Mouse (Mus musculus): ENCODE measurements at regions not wholly inside any gene's neighbourhood (a gene's known extent, or its start where the extent isn't known, plus 50 kb on each side); places are given as distances from the start of the nearest gene placed in this dataset.
A peak's percentile ranks its signal among the peaks of the same experiment; 100 is the strongest.

GRCm38 (mm10) chrX:51913247-51913646, 59.3 kb downstream of the 1700080O16Rik start:
- Histone ChIP-seq H3K4me2 (ENCODE audit: low read depth, low read length, poor library complexity, severe bottlenecking) (no peak overlapping the region), H3K9ac (replicated peaks; ENCODE audit: low read length, poor library complexity, severe bottlenecking) (no peak overlapping the region), H3K27me3 (ENCODE audit: insufficient read depth, low read length) (no peaks in the 10 kb centered on the region), H3K36me3 (ENCODE audit: insufficient read depth, low read length) (no peaks in the 10 kb centered on the region), H3K4me1 (ENCODE audit: insufficient read depth, low read length) (no peaks in the 10 kb centered on the region), H3K27ac (ENCODE audit: low read depth, low read length) (no peak overlapping the region), H3K4me3 (ENCODE audit: low read depth, low read length) (no peak overlapping the region), H3K9me3 (ENCODE audit: low read length) (no peaks in the 10 kb centered on the region)
- peak; percentile 82 for TF ChIP-seq CTCF (IDR thresholded peaks at IDR 0.05)
- ATAC-seq (ENCODE audit: low FRiP score) (peak; percentile 72; the same call in 1 of the 2 replicates), DNase-seq (ENCODE audit: low spot score) (peak; percentile 89)
- 26% methylated on average over 4 of the region's 4 CpGs for WGBS

DNA sequence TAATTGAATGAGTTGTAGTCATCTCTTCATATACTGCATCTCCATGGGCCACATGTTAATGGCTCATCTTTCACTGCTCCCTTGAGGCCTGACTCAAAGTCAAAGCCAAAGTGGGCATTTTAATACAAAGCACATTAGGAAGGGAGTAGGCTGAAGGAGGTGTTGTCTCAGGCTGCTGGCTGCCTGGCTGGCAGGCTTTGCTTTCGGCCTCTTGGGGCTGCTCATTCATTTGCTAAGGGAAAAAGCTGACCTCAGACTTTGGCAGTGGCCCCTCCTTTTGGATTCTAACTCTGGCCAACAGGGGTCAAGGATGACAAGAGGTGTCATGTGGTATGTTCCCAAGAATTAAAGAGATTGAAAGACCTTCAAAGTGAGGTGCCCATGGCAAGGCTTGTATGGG, 61.0 kb downstream of the 1700080O16Rik start:
- Histone ChIP-seq H3K9ac (replicated peaks; ENCODE audit: low read length, poor library complexity, severe bottlenecking) (no peak overlapping the region), H3K4me3 (ENCODE audit: low read depth, low read length) (no peak overlapping the region), H3K9me3 (ENCODE audit: low read length) (no peaks in the 10 kb centered on the region), H3K27ac (ENCODE audit: low read depth, low read length) (no peak overlapping the region), H3K27me3 (ENCODE audit: insufficient read depth, low read length) (no peaks in the 10 kb centered on the region), H3K4me2 (ENCODE audit: low read depth, low read length, poor library complexity, severe bottlenecking) (no peak overlapping the region), H3K4me1 (ENCODE audit: insufficient read depth, low read length) (no peaks in the 10 kb centered on the region), H3K36me3 (ENCODE audit: insufficient read depth, low read length) (no peaks in the 10 kb centered on the region)
- TF ChIP-seq CTCF (IDR thresholded peaks at IDR 0.05): no peak
- DNase-seq (ENCODE audit: low spot score) (no peak), ATAC-seq (ENCODE audit: low FRiP score) (no peak)
- whole genome bisulfite sequencing: 45% methylated on average over 1 of the region's 1 CpGs

GRCm38 (mm10) chrX:51910576-51910975, 62.0 kb downstream of the 1700080O16Rik start:
- no peak overlapping the region for H3K27ac ChIP-seq (ENCODE audit: low read depth, low read length)
- H3K4me3 ChIP-seq (ENCODE audit: low read depth, low read length): no peak overlapping the region
- no peak for TF ChIP-seq CTCF (IDR thresholded peaks at IDR 0.05)
- DNase-seq (ENCODE audit: low spot score): no peak
- no peak overlapping the region for H3K9ac ChIP-seq (replicated peaks; ENCODE audit: low read length, poor library complexity, severe bottlenecking)
- H3K9me3 ChIP-seq (ENCODE audit: low read length): no peaks in the 10 kb centered on the region
- ATAC-seq (ENCODE audit: low FRiP score): no peak
- H3K27me3 ChIP-seq (ENCODE audit: insufficient read depth, low read length): no peaks in the 10 kb centered on the region
- H3K36me3 ChIP-seq (ENCODE audit: insufficient read depth, low read length): no peaks in the 10 kb centered on the region
- WGBS: 67% methylated on average over 1 of the region's 1 CpGs
- no peaks in the 10 kb centered on the region for H3K4me1 ChIP-seq (ENCODE audit: insufficient read depth, low read length)
- no peak overlapping the region for H3K4me2 ChIP-seq (ENCODE audit: low read depth, low read length, poor library complexity, severe bottlenecking)

DNA sequence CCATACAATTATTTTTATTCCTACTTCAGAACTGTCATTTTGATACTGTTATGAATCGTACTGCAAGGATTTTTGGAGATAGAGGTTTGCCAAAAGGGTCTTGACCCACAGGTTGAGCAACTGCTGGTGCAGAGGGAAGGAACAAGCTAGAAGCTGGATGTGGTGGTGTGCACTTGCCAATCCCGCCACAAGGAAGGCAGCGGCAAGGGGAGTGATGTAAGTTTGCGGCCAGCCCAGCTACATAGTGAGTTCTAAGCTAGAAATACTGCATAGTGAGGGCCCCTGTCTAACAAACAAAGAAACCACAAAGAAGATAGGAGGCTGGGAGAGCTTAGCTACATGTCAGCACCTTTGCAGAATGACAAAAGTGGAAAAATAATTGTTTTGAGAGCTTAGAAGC, 74.1 kb downstream of the 1700080O16Rik start:
- Histone ChIP-seq H3K4me1 (ENCODE audit: insufficient read depth, low read length) (no peaks in the 10 kb centered on the region), H3K4me2 (ENCODE audit: low read depth, low read length, poor library complexity, severe bottlenecking) (no peak overlapping the region), H3K9me3 (ENCODE audit: low read length) (no peaks in the 10 kb centered on the region), H3K27me3 (ENCODE audit: insufficient read depth, low read length) (no peaks in the 10 kb centered on the region), H3K4me3 (ENCODE audit: low read depth, low read length) (no peak overlapping the region), H3K9ac (replicated peaks; ENCODE audit: low read length, poor library complexity, severe bottlenecking) (no peak overlapping the region), H3K36me3 (ENCODE audit: insufficient read depth, low read length) (no peaks in the 10 kb centered on the region), H3K27ac (ENCODE audit: low read depth, low read length) (no peak overlapping the region)
- ATAC-seq (ENCODE audit: low FRiP score) (no peak), DNase-seq (ENCODE audit: low spot score) (no peak)
- 84% methylated on average over 4 of the region's 4 CpGs for WGBS
- TF ChIP-seq CTCF (IDR thresholded peaks at IDR 0.05): no peak

- no peak overlapping the region for H3K4me3 ChIP-seq (ENCODE audit: low read depth, low read length)
- DNase-seq (ENCODE audit: low spot score) (no peak), ATAC-seq (ENCODE audit: low FRiP score) (no peak)
- no peaks in the 10 kb centered on the region for H3K36me3 ChIP-seq (ENCODE audit: insufficient read depth, low read length)
- no peaks in the 10 kb centered on the region for H3K9me3 ChIP-seq (ENCODE audit: low read length)
- H3K4me1 ChIP-seq (ENCODE audit: insufficient read depth, low read length): no peaks in the 10 kb centered on the region
- H3K27me3 ChIP-seq (ENCODE audit: insufficient read depth, low read length): no peaks in the 10 kb centered on the region
- no peak overlapping the region for H3K9ac ChIP-seq (replicated peaks; ENCODE audit: low read length, poor library complexity, severe bottlenecking)
- H3K4me2 ChIP-seq (ENCODE audit: low read depth, low read length, poor library complexity, severe bottlenecking): no peak overlapping the region
- WGBS: 34% methylated on average over 5 of the region's 5 CpGs
- TF ChIP-seq CTCF (IDR thresholded peaks at IDR 0.05): no peak
- H3K27ac ChIP-seq (ENCODE audit: low read depth, low read length): no peak overlapping the region
These were observed 75.5 kb downstream of the 1700080O16Rik start for GRCm38 (mm10) chrX:51897059-51897458.

DNA sequence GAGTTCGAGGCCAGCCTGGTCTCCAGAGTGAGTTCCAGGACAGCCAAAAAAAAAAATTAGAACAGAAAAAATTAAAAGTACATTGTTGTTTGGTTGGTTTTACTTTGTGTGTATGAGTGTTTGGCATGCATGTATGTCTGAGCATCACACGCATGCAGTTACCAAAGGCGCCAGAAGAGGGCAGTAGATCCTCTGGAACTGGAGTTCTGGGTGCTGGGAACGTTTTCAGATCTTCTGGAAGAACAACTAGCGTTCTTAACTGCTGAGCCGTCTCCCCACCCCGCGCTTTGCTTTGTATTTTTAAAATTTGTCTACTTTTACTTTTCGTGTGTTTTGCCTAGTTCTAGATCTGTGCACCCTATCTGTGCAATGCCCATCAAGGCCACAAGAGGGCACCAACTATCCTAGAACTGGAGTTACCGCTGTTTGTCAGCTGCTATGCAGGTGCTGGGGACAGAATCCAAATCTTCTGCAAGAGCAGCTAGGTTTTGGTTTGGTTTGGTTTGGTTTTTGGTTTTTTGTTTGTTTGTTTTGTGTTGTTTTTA, 76.9 kb downstream of the 1700080O16Rik start:
- no peak overlapping the region for H3K4me2 ChIP-seq (ENCODE audit: low read depth, low read length, poor library complexity, severe bottlenecking)
- no peaks in the 10 kb centered on the region for H3K4me1 ChIP-seq (ENCODE audit: insufficient read depth, low read length)
- TF ChIP-seq CTCF (IDR thresholded peaks at IDR 0.05): no peak
- WGBS: 72% methylated on average over 10 of the region's 10 CpGs
- no peaks in the 10 kb centered on the region for H3K36me3 ChIP-seq (ENCODE audit: insufficient read depth, low read length)
- H3K9ac ChIP-seq (replicated peaks; ENCODE audit: low read length, poor library complexity, severe bottlenecking): no peak overlapping the region
- ATAC-seq (ENCODE audit: low FRiP score) (no peak), DNase-seq (ENCODE audit: low spot score) (no peak)
- no peaks in the 10 kb centered on the region for H3K9me3 ChIP-seq (ENCODE audit: low read length)
- H3K27me3 ChIP-seq (ENCODE audit: insufficient read depth, low read length): no peaks in the 10 kb centered on the region
- H3K4me3 ChIP-seq (ENCODE audit: low read depth, low read length): no peak overlapping the region
- no peak overlapping the region for H3K27ac ChIP-seq (ENCODE audit: low read depth, low read length)

Measured in midbrain, postnatal 0 days (tissue).